Mouse (Mus musculus) liver, embryonic 14.5 days (tissue): ENCODE data around the gene Rnf220. TPM values are rescaled to one million over a fixed set of nuclear protein-coding genes. Genes with fewer than 3 reads are reported as not detected.

ENCODE experiments used
- ATAC-seq: fragments of 200-750 bp; cut with Nextera tagmentation; 2 replicates; pipeline ENCODE4 v1.8.0; 2017; ENCODE audit warnings: moderate number of reproducible peaks, mild to moderate bottlenecking, moderate library complexity; ENCODE audit not compliant: insufficient read depth
- DNase-seq, 3 experiments: peaks; one replicate each; pipeline ENCODE4 v3.0.0-alpha.2; 2012 to 2013; ENCODE audit warnings: low read depth in 3 of 3, low spot score in 3 of 3
- H3K27ac ChIP-seq: fragments of 300-500 bp; sonication (generic); 2 replicates; pipeline ENCODE4 v1.5.1; 2014; ENCODE audit warnings: moderate library complexity, mild to moderate bottlenecking, control low read depth, inconsistent platforms
- H3K27me3 ChIP-seq: fragments of 300-500 bp; sonication (generic); 2 replicates; pipeline ENCODE4 v1.6.1; 2014; ENCODE audit warnings: mild to moderate bottlenecking, low read length, moderate library complexity; ENCODE audit not compliant: control insufficient read depth, insufficient read depth
- H3K36me3 ChIP-seq: fragments of 300-500 bp; sonication (generic); replicated peaks from 2 replicates; pipeline ENCODE4 v1.6.1; 2014; ENCODE audit warnings: low read depth; ENCODE audit not compliant: control insufficient read depth, insufficient read depth
- H3K4me1 ChIP-seq, 2 experiments: fragments of 200-500 bp in 1 of 2; fragments of 300-500 bp in 1 of 2; sonication (generic) in 1 of 2; replicated peaks; 2 replicates each; pipeline ENCODE4 v1.6.1; 2012 to 2014; ENCODE audit warnings: antibody characterized with exemption in 1 of 2, inconsistent platforms in 1 of 2, low read length in 1 of 2; ENCODE audit not compliant: control insufficient read depth in 2 of 2, insufficient read depth in 2 of 2
- H3K4me2 ChIP-seq: fragments of 300-500 bp; sonication (generic); 2 replicates; pipeline ENCODE4 v1.6.1; 2014; ENCODE audit warnings: low read depth, mild to moderate bottlenecking, control low read depth, moderate library complexity
- H3K4me3 ChIP-seq, 2 experiments: fragments of 200-500 bp in 1 of 2; fragments of 300-500 bp in 1 of 2; sonication (generic) in 1 of 2; 2 replicates each; pipeline ENCODE4 v1.5.1; 2012 to 2014; ENCODE audit warnings: low read depth in 2 of 2, low read length in 2 of 2, mild to moderate bottlenecking in 2 of 2, control low read depth in 1 of 2, inconsistent platforms in 1 of 2, moderate library complexity in 1 of 2; ENCODE audit not compliant: insufficient read depth in 1 of 2
- H3K9ac ChIP-seq: fragments of 300-500 bp; sonication (generic); replicated peaks from 2 replicates; pipeline ENCODE4 v1.6.1; 2014; ENCODE audit warnings: mild to moderate bottlenecking, control low read depth, moderate library complexity
- H3K9me3 ChIP-seq: fragments of 300-500 bp; sonication (generic); 2 replicates; pipeline ENCODE4 v1.6.1; 2016; ENCODE audit warnings: low read length, mixed read lengths; ENCODE audit not compliant: control insufficient read depth
- CTCF ChIP-seq: IDR thresholded peaks from 2 replicates; pipeline ENCODE4 v1.5.1; 2016; ENCODE audit warnings: antibody characterized with exemption, low read depth, control low read depth
- EP300 ChIP-seq: IDR thresholded peaks from 2 replicates; pipeline ENCODE4 v1.6.1; 2016; ENCODE audit warnings: antibody characterized with exemption, low read depth
- WGBS: fragments of 180-500 bp; shearing (Covaris S2); extraction: QIAGEN DNeasy Blood & Tissue Kit; methylation state at CpG from one replicate; pipeline ENCODE4 v1.1.7; 2014; ENCODE audit not compliant: insufficient replicate concordance; 5-methylcytosine and 5-hydroxymethylcytosine counted together
- polyA plus RNA-seq, 2 experiments: library from polyadenylated mRNA; depleted of rRNA in 1 of 2; stranded (reverse) in 1 of 2; unstranded in 1 of 2; fragments of >200 nt; fragmentation: Nextera tagmentation in 1 of 2; extraction: Ambion mirVana in 1 of 2; gene quantifications; 2 replicates each; pipeline versions ENCODE4 v1.2.1 to v1.2.3; 2012 to 2014

The Rnf220 gene
- polyA plus RNA-seq, 2 experiments = 17.9 to 29.1 TPM

- Histone ChIP-seq H3K36me3 (no peaks in the 10 kb centered on the region), H3K27me3 (no peaks in the 10 kb centered on the region), H3K9ac (no peak overlapping the region), H3K4me1 (no peaks in the 10 kb centered on the region), H3K4me3 (no peak overlapping the region), H3K4me2 (no peak overlapping the region), H3K27ac (no peak overlapping the region), H3K9me3 (no peaks in the 10 kb centered on the region)
- TF ChIP-seq CTCF = no peak
- TF ChIP-seq EP300 = no peak
- ATAC-seq (no peak), DNase-seq (no peak)
- 51% methylated on average over 8 of the region's 8 CpGs for WGBS
Observed at GRCm38 (mm10) chr4:117224122-117224521, 272.7 kb downstream of the Rnf220 start.

- WGBS = 30% methylated on average over 5 of the region's 5 CpGs
- Histone ChIP-seq H3K27me3 (no peaks in the 10 kb centered on the region), H3K4me1 (peaks cover 0 to 4% of the 10 kb centered on the region in 2 experiments; a peak in 1 of 4 replicates), H3K9me3 (no peaks in the 10 kb centered on the region), H3K9ac (no peak overlapping the region), H3K36me3 (no peaks in the 10 kb centered on the region), H3K27ac (no peak overlapping the region), H3K4me2 (no peak overlapping the region), H3K4me3 (no peak overlapping the region)
- DNase-seq = no peak
- TF ChIP-seq EP300 (no peak), CTCF (no peak)
- ATAC-seq = no peak
Observed at GRCm38 (mm10) chr4:117223001-117223400, 273.9 kb downstream of the Rnf220 start.

GRCm38 (mm10) chr4:117221836-117222235, 275.0 kb downstream of the Rnf220 start:
- TF ChIP-seq CTCF = no peak
- no peak for TF ChIP-seq EP300
- Histone ChIP-seq H3K4me2 (no peak overlapping the region), H3K36me3 (no peaks in the 10 kb centered on the region), H3K27me3 (no peaks in the 10 kb centered on the region), H3K4me1 (peaks cover 0 to 4% of the 10 kb centered on the region in 2 experiments; a peak in 1 of 4 replicates), H3K27ac (no peak overlapping the region), H3K4me3 (no peak overlapping the region), H3K9me3 (no peaks in the 10 kb centered on the region), H3K9ac (no peak overlapping the region)
- 75% methylated on average over 9 of the region's 9 CpGs for WGBS
- DNase-seq (no peak), ATAC-seq (no peak)

Other genes with a start within 250 kb of the Rnf220 start
- 2.4 and 3.1 TPM in 2 replicates for gene Tmem53, start 245.1 kb downstream of the Rnf220 start, polyA plus RNA-seq (2012; rRNA removed)
- 6.7 and 7.6 TPM in 2 replicates for gene Tmem53, start 245.1 kb downstream of the Rnf220 start, polyA plus RNA-seq (2014; fragmentation: Nextera tagmentation; extraction: Ambion mirVana)
- 0.08 TPM in 1 of 2 replicates, not detected in the other for gene Armh1, start 244.9 kb downstream of the Rnf220 start, polyA plus RNA-seq (2012; rRNA removed)
- not detected in 2 replicates for gene Armh1, start 244.9 kb downstream of the Rnf220 start, polyA plus RNA-seq (2014; fragmentation: Nextera tagmentation; extraction: Ambion mirVana)
- gene Eri3, start 53.3 kb upstream of the Rnf220 start, polyA plus RNA-seq (2012; rRNA removed) = 20.1 and 21.2 TPM in 2 replicates
- gene Eri3, start 53.3 kb upstream of the Rnf220 start, polyA plus RNA-seq (2014; fragmentation: Nextera tagmentation; extraction: Ambion mirVana) = 29.4 and 29.8 TPM in 2 replicates
- 10.7 and 14.1 TPM in 2 replicates for gene Dmap1, start 185.2 kb upstream of the Rnf220 start, polyA plus RNA-seq (2012; rRNA removed)
- gene Dmap1, start 185.2 kb upstream of the Rnf220 start, polyA plus RNA-seq (2014; fragmentation: Nextera tagmentation; extraction: Ambion mirVana) = 19.2 and 25.4 TPM in 2 replicates
- not detected in 2 replicates for gene Gm12845, start 227.4 kb upstream of the Rnf220 start, polyA plus RNA-seq (2012; rRNA removed)
- gene Gm12845, start 227.4 kb upstream of the Rnf220 start, polyA plus RNA-seq (2014; fragmentation: Nextera tagmentation; extraction: Ambion mirVana) = not detected in 2 replicates